Mouse (Mus musculus) intestine, embryonic 15.5 days (tissue): ENCODE results near the gene Ttll8. TPM values are rescaled to one million over a fixed set of nuclear protein-coding genes. Genes with fewer than 3 reads are reported as not detected.

ENCODE experiments used
- ATAC-seq: fragments of 200-750 bp; cut with Nextera tagmentation; 2 replicates; pipeline ENCODE4 v1.8.0; 2017; ENCODE audit warnings: moderate TSS enrichment, moderate library complexity
- H3K27ac ChIP-seq: fragments of 300-500 bp; sonication (generic); 2 replicates; pipeline ENCODE4 v1.5.1; 2015; ENCODE audit warnings: mild to moderate bottlenecking, inconsistent platforms
- H3K27me3 ChIP-seq: fragments of 300-500 bp; sonication (generic); replicated peaks from 2 replicates; pipeline ENCODE4 v1.6.1; 2015; ENCODE audit warnings: inconsistent platforms
- H3K36me3 ChIP-seq: fragments of 300-500 bp; sonication (generic); 2 replicates; pipeline ENCODE4 v1.6.1; 2015; ENCODE audit warnings: inconsistent platforms
- H3K4me1 ChIP-seq: fragments of 300-500 bp; sonication (generic); replicated peaks from 2 replicates; pipeline ENCODE4 v1.6.1; 2015; ENCODE audit warnings: inconsistent platforms
- H3K4me2 ChIP-seq: fragments of 300-500 bp; sonication (generic); replicated peaks from 2 replicates; pipeline ENCODE4 v1.6.1; 2015; ENCODE audit warnings: mild to moderate bottlenecking, inconsistent platforms
- H3K4me3 ChIP-seq: fragments of 300-500 bp; sonication (generic); replicated peaks from 2 replicates; pipeline ENCODE4 v1.5.1; 2015; ENCODE audit warnings: inconsistent platforms
- H3K9ac ChIP-seq: fragments of 300-500 bp; sonication (generic); 2 replicates; pipeline ENCODE4 v1.6.1; 2015; ENCODE audit warnings: inconsistent platforms
- H3K9me3 ChIP-seq: fragments of 300-500 bp; sonication (generic); 2 replicates; pipeline ENCODE4 v1.6.1; 2016; ENCODE audit warnings: inconsistent platforms
- WGBS: fragments of 180-500 bp; shearing (Covaris S2); methylation state at CpG from one replicate; pipeline ENCODE4 v1.1.7; 2015; 5-methylcytosine and 5-hydroxymethylcytosine counted together
- polyA plus RNA-seq: library from polyadenylated mRNA; unstranded; fragments of >200 nt; fragmentation: Nextera tagmentation; extraction: Ambion mirVana; gene quantifications from 2 replicates; pipeline ENCODE4 v1.2.1, GENCODE M21; 2015

Gene Ttll8
- polyA plus RNA-seq, 1 experiment from 2014 or later, result not detected

DNA sequence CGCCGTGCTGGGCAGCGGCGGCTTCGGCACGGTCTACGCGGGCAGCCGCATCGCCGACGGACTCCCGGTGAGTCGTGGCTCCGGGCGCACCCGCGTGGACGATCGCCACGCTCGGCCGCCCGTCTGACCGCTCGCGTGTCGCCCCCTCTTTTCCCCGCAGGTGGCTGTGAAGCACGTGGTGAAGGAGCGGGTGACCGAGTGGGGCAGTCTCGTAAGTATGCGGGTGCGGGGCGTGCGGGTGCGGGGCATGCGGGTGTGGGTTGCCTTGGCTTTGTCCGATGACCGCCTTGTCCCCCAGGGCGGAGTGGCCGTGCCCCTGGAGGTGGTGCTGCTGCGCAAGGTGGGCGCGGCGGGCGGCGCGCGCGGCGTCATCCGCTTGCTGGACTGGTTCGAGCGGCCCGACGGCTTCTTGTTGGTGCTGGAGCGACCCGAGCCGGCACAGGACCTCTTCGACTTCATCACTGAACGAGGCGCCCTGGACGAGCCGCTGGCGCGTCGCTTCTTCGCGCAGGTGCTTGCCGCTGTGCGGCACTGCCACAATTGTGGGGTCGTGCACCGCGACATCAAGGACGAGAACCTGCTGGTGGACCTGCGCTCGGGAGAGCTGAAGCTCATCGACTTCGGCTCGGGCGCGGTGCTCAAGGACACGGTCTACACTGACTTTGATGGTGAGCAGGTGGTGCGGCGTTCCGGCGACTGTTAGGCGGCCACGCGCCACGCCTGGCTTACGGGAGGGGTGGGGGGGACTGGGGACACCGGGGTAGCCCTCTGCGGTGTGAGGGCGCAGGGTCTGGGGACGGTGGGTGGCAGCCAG is 91.1 kb downstream of the Ttll8 start:
- no peaks in the 10 kb centered on the region for H3K27me3 ChIP-seq
- peak overlapping the region; percentile 93 for H3K9ac ChIP-seq
- ATAC-seq, result peak; percentile 4; the same call in 1 of the 2 replicates
- peak overlapping the region; percentile 92 for H3K4me3 ChIP-seq
- under 1% methylated on average over 98 of the region's 98 CpGs for WGBS
- H3K4me1 ChIP-seq, result peaks cover 41% of the 10 kb centered on the region
- peaks cover 11% of the 10 kb centered on the region for H3K36me3 ChIP-seq
- H3K27ac ChIP-seq, result peak overlapping the region; percentile 98
- peak overlapping the region; percentile 91 for H3K4me2 ChIP-seq
- H3K9me3 ChIP-seq, result no peaks in the 10 kb centered on the region

DNA sequence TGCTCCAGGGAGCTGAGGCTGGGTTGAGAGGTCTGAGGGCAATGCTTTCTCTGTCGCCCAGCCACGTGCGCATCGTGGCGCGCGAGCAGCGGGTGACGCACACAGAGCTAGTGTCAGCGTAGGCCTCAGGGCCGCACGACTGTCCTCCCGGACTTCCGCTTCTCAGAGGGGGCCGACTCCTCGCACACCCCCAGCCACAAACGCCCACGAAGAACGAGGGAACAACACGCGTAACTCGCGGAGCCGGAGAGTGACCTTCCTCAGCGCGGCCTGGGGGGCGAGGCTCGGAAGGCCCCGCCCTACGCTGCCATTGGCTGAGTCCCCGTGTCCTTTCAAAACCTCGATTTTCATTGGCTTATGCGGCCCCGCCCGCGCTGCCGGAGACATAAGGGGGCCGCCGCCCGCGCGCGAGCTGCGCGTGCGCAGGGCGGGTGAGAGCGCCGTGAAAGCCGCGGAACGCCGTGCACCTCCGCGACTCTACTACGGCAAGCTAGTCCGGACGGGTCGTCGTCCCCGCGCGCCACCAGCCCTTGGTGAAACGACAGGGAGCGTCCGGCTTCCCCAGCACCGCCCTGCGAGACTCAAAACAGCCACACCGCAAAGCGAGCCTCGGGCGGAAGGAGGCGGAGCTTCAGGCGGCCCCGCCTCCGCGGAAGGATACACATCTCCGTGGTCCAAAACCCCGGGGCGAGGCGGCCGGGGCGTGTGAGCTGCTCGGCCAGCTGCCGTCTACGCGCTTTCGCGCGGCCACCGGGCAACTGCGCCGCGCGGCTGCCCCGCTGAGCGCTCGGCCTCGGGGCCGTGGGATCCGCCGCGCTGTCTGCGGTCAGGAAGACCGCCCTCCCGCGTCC is 92.2 kb downstream of the Ttll8 start, which contains the start of gene Pim3:
Gene Pim3 (plus strand): TSS at position 415 of the 851 bp plus-strand sequence.
- Histone ChIP-seq H3K36me3 (peaks cover 11% of the 10 kb centered on the region), H3K27me3 (no peaks in the 10 kb centered on the region), H3K4me2 (peak within 1 kb of the TSS; percentile 91), H3K4me1 (peaks cover 31% of the 10 kb centered on the region), H3K9ac (peak within 1 kb of the TSS; percentile 93), H3K9me3 (no peaks in the 10 kb centered on the region), H3K27ac (peak within 1 kb of the TSS; percentile 98), H3K4me3 (peak within 1 kb of the TSS; percentile 92)
- WGBS, result under 1% methylated on average over 107 of the region's 107 CpGs
- peak; percentile 89 for ATAC-seq

DNA sequence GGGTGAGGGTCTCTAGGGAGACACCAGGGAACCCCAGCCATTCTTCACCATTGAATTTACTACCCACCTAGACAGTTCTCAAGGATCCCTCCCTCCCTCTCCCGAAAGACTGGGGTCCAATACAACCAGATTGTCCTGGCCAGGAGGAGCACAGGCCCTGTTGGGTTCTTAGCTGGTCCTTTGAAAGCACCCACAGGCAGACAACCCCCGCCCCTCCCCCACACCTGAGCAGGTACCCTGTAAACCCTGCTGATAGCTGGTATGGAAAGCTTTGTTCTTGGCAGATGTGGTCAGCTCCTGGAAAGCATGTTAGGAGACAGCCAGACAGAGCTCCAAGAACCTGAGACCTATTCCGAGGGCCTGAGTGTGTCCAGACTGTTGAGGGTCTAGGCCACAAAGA is 93.4 kb downstream of the Ttll8 start:
- Histone ChIP-seq H3K36me3 (peaks cover 11% of the 10 kb centered on the region), H3K9ac (no peak overlapping the region), H3K27me3 (no peaks in the 10 kb centered on the region), H3K27ac (no peak overlapping the region), H3K4me3 (no peak overlapping the region), H3K4me2 (no peak overlapping the region), H3K4me1 (peaks cover 19% of the 10 kb centered on the region), H3K9me3 (no peaks in the 10 kb centered on the region)
- no peak for ATAC-seq
- 92% methylated on average over 3 of the region's 3 CpGs for WGBS

DNA sequence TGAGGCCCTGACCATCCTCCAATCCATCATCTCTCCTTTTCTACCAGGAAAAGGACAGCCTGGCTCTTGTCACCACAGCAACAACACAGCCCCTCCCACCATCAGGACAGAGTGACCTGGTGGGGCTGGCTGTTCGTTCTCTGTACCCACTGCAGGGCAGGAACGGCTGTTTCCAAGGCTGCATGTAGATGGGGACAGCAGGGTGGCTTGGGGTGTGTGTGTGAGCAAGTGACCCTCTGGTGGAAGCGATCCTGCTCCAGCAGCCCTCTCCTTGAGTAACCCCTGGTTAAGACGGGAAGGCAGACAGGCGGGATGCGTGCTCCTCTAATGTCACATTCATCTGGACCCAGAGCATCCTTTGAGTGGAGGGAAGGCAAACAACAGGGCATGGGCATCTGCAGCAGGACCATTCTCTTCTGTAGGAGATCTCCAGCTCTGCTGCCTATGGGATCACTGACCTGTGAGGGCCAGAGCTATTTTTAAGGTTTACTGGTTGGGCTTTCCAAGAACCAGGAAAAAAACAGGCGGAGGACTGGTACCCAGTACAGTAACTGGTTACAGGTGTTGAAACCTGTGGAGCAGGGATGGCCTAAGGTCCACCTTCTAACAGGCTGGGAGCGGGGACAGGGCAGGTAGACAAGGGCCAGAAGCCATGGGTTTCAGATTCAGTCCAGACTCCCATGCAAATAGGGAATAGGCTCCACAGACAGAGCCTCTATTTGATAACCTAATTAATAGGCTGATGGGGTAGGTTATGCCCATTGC is 94.8 kb downstream of the Ttll8 start:
- WGBS, result 69% methylated on average over 8 of the region's 8 CpGs

DNA sequence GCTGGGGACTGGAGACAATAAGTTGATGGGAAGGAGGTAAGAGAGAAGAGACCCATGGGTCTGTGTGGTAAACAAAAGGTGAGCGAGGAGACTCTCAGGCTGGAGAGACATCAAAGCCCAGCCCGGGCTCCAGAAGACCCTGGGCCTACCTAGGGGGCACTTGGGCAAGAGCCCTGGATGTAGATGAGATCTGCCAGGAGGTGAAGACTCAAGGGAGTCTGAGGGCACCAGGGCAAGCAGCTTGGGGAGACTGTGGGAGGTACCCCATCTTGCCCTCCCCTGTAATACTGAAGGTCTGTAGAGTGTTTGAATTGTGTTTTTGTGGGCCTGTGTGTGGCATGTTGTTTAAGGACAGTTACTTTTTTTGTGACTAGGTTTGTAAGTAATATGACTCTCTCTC is 95.5 kb downstream of the Ttll8 start:
- H3K27me3 ChIP-seq, result no peaks in the 10 kb centered on the region
- H3K27ac ChIP-seq, result no peak overlapping the region
- no peaks in the 10 kb centered on the region for H3K9me3 ChIP-seq
- ATAC-seq, result no peak
- H3K4me2 ChIP-seq, result no peak overlapping the region
- no peaks in the 10 kb centered on the region for H3K36me3 ChIP-seq
- H3K4me1 ChIP-seq, result peaks cover 21% of the 10 kb centered on the region
- H3K9ac ChIP-seq, result no peak overlapping the region
- H3K4me3 ChIP-seq, result no peak overlapping the region
- 73% methylated on average over 2 of the region's 2 CpGs for WGBS

More for the DNA sequence above, 94.8 kb downstream of the Ttll8 start:
- no peak for ATAC-seq
- H3K27me3 ChIP-seq, result no peaks in the 10 kb centered on the region
- H3K4me3 ChIP-seq, result no peak overlapping the region
- H3K27ac ChIP-seq, result no peak overlapping the region
- no peaks in the 10 kb centered on the region for H3K9me3 ChIP-seq
- H3K4me2 ChIP-seq, result no peak overlapping the region
- H3K36me3 ChIP-seq, result no peaks in the 10 kb centered on the region
- peaks cover 20% of the 10 kb centered on the region for H3K4me1 ChIP-seq
- H3K9ac ChIP-seq, result no peak overlapping the region

DNA sequence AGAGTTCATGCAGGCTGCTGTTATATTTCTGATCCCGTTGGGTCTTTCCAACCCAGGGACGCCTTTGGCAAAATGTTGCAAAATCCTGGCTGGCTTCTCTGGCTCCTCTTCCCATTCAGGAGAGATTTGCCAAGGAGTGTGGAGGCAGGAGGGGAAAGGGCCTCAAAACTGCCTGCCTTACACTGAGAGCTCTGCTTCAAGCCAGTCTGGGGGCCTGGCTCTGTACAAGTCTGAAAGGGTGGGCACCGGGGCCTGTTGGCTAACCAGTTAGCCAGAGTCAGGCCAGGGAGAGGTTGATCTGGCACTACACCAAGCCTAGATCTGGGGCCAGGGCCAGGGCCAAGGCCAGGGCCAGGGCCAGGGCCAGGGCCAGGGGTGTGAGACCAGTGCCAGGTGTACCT is 96.1 kb downstream of the Ttll8 start:
- Histone ChIP-seq H3K4me2 (no peak overlapping the region), H3K9me3 (no peaks in the 10 kb centered on the region), H3K27ac (no peak overlapping the region), H3K36me3 (no peaks in the 10 kb centered on the region), H3K27me3 (no peaks in the 10 kb centered on the region), H3K9ac (no peak overlapping the region), H3K4me3 (no peak overlapping the region), H3K4me1 (peaks cover 21% of the 10 kb centered on the region)
- ATAC-seq, result no peak
- 86% methylated on average over 3 of the region's 3 CpGs for WGBS

DNA sequence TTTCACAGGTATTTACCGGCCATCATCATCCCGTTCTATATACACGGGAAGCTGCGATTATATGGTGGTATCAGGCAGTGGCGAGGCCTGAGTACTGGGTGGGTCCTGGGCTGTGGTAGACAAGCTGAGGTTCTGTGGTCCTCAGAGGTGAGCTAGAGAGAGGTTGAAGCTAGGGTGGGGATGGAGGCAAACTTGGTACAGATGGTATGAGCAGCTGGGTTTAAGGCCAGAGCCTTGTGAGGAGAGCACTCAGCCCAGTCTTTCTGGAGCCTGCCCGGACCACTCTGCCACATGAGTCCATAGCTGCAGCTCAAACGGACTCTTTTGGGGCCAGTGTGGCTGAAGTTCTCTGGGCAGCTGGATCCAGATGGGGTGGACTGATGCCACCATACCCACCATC is 96.9 kb downstream of the Ttll8 start:
- no peaks in the 10 kb centered on the region for H3K27me3 ChIP-seq
- H3K9me3 ChIP-seq, result no peaks in the 10 kb centered on the region
- peaks cover 22% of the 10 kb centered on the region for H3K4me1 ChIP-seq
- no peak for ATAC-seq
- no peak overlapping the region for H3K27ac ChIP-seq
- no peaks in the 10 kb centered on the region for H3K36me3 ChIP-seq
- WGBS, result 91% methylated on average over 7 of the region's 7 CpGs
- no peak overlapping the region for H3K9ac ChIP-seq
- H3K4me3 ChIP-seq, result no peak overlapping the region
- H3K4me2 ChIP-seq, result no peak overlapping the region

DNA sequence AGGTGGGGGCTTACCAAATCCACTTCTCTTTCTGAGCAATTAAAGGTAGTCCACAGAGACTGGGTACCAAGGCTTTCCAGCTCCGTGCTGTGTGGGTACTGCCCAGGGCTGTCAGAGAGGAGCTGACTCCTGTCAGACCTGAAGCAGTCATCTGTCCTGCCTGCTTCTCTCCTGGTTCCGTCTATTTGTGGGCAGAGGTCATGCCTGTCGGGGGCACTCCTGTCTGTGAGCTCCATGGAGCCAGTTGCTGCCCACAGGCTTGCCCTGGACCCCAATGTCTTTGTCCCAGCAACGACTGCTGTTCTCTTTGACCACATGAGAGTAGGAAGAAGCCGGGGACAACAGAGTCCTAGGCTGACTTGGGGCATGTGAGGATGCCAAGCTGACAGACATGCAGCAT is 97.6 kb downstream of the Ttll8 start:
- Histone ChIP-seq H3K4me1 (peaks cover 28% of the 10 kb centered on the region), H3K9ac (no peak overlapping the region), H3K9me3 (no peaks in the 10 kb centered on the region), H3K27ac (no peak overlapping the region), H3K27me3 (no peaks in the 10 kb centered on the region), H3K4me2 (no peak overlapping the region), H3K36me3 (no peaks in the 10 kb centered on the region), H3K4me3 (no peak overlapping the region)
- ATAC-seq, result no peak
- WGBS, result 82% methylated on average over 5 of the region's 5 CpGs

DNA sequence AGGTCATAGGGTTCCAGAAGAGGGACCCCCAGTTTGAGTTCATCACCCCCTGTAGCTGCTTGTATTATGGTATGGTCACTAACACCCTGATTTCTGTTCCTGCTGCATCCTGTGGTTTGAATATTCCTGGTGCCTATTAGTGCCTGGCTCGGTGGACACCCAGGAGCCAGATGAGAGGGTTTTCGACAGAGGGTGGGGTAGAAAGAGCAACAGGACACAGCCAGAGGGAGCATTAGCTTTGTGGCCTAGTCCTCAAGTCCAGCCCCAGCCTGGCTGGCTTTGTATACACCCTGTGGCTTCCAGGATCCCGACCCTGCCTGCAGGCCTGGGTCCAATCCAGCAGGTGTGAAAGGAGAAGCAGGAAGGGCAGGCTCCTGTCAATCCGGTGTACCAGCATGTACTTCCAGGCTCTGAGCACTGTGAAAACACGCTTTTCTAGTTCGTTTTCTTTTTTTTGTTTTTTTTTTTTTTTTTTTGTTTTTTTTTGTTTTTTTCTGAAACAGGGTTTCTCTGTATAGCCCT is 98.3 kb downstream of the Ttll8 start:
- Histone ChIP-seq H3K27ac (no peak overlapping the region), H3K27me3 (no peaks in the 10 kb centered on the region), H3K9ac (no peak overlapping the region), H3K36me3 (no peaks in the 10 kb centered on the region), H3K4me1 (peaks cover 29% of the 10 kb centered on the region), H3K9me3 (no peaks in the 10 kb centered on the region), H3K4me3 (no peak overlapping the region), H3K4me2 (no peak overlapping the region)
- WGBS, result 79% methylated on average over 6 of the region's 6 CpGs
- no peak for ATAC-seq

DNA sequence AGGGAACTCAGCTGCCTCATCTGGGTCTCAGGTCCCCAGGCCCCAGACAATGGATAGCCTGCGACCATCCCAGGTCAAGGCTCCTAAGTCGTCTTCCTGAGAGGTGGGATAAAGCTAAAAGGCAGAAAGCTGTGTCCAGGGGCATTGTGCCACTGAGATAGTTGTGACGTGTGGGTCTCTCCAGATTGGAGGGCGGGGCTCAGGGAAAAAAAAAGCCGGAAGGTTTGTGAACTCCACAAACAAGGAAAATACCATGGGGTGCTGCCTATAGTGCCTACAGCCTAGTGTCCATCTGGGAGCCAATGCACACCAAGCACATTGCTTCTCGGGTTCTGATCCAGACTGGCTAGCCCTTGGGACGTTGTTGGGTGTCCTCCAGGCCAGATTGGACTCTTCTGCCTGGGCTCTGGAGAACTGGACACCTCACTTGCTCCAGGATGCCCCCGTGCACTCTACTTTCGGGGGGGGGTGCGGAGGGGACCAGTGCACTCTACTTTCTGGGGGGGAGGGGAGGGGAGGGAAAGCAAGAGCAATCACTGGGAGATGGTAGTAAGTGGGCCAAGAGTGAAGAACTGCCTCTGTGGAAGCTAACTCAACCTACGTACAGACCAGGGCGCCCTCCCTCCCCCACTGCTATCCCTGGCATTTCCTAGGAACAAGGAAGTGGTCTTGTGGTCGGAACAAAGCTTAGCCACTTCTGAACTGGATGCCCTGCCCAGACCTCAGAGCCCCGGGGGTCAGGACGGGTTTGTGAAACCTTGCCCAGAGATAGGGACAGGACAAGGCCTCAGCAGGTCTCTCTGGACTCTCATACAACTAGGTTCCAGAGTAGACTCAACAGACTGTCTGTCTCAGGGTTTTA is 99.0 kb downstream of the Ttll8 start:
- no peak for ATAC-seq
- WGBS, result 67% methylated on average over 14 of the region's 15 CpGs
- no peak overlapping the region for H3K4me3 ChIP-seq
- H3K4me2 ChIP-seq, result no peak overlapping the region
- peaks cover 36% of the 10 kb centered on the region for H3K4me1 ChIP-seq
- H3K9me3 ChIP-seq, result no peaks in the 10 kb centered on the region
- H3K36me3 ChIP-seq, result no peaks in the 10 kb centered on the region
- 0 out of 2 replicates have a peak overlapping the region, but pooled peaks have one; percentile 27 for H3K27ac ChIP-seq
- no peak overlapping the region for H3K9ac ChIP-seq
- no peaks in the 10 kb centered on the region for H3K27me3 ChIP-seq
